Mouse (Mus musculus) liver, adult 2 months (tissue): Measurements from ENCODE around the gene Mtmr1. TPM values are rescaled to one million over a fixed set of nuclear protein-coding genes. Genes with fewer than 3 reads are reported as not detected.

Source experiments
- DNase-seq: peaks from one replicate; pipeline ENCODE4 v3.0.0-alpha.2; 2011; ENCODE audit warnings: low read depth, low spot score; ENCODE audit errors: extremely low read depth
- H3K27ac ChIP-seq: fragments of 200-500 bp; replicated peaks from 2 replicates; pipeline ENCODE4 v1.5.1; 2012; ENCODE audit warnings: low read depth, mild to moderate bottlenecking, control low read depth, inconsistent platforms, low read length; ENCODE audit not compliant: insufficient read depth
- H3K27me3 ChIP-seq: fragments of 200-500 bp; 2 replicates; pipeline ENCODE4 v1.6.1; 2012; ENCODE audit warnings: mild to moderate bottlenecking, moderate library complexity, low read length, inconsistent platforms; ENCODE audit not compliant: control insufficient read depth, insufficient read depth
- H3K36me3 ChIP-seq: fragments of 200-500 bp; 2 replicates; pipeline ENCODE4 v1.6.1; 2012; ENCODE audit warnings: low read length, inconsistent platforms; ENCODE audit not compliant: control insufficient read depth, insufficient read depth
- H3K4me1 ChIP-seq: fragments of 200-500 bp; 2 replicates; pipeline ENCODE4 v1.6.1; 2011; ENCODE audit warnings: low read length; ENCODE audit not compliant: control insufficient read depth, insufficient read depth
- H3K4me3 ChIP-seq: fragments of 200-500 bp; 2 replicates; pipeline ENCODE4 v1.5.1; 2011; ENCODE audit warnings: low read depth, mild to moderate bottlenecking, control low read depth, low read length, moderate library complexity; ENCODE audit not compliant: insufficient read depth
- H3K79me2 ChIP-seq: fragments of 200-500 bp; 2 replicates; pipeline ENCODE4 v1.6.1; 2012; ENCODE audit warnings: inconsistent platforms, mild to moderate bottlenecking, low read length, moderate library complexity; ENCODE audit not compliant: control insufficient read depth, insufficient read depth
- H3K9ac ChIP-seq: fragments of 200-500 bp; 2 replicates; pipeline ENCODE4 v1.6.1; 2012; ENCODE audit warnings: low read depth, mild to moderate bottlenecking, control low read depth, inconsistent platforms, low read length
- CTCF ChIP-seq: fragments of 200-500 bp; IDR thresholded peaks from 2 replicates; pipeline ENCODE4 v1.5.1; 2011; ENCODE audit warnings: low read depth, low read length, control low read depth
- POLR2A ChIP-seq: fragments of 200-500 bp; IDR thresholded peaks from 2 replicates; pipeline ENCODE4 v1.6.1; 2011; ENCODE audit warnings: low read length, control low read depth; ENCODE audit not compliant: insufficient read depth; ENCODE audit errors: extremely low read depth
- WGBS: fragments of 180-500 bp; shearing (Covaris S2); methylation state at CpG from one replicate; pipeline ENCODE4 v1.1.7; 2018; 5-methylcytosine and 5-hydroxymethylcytosine counted together
- polyA plus RNA-seq: library from polyadenylated mRNA; depleted of rRNA; stranded (reverse); fragments of >200 nt; gene quantifications from 2 replicates; pipeline ENCODE4 v1.2.3, GENCODE M21; 2012
- total RNA-seq: library from RNA; depleted of rRNA; stranded (reverse); fragments of >200 nt; gene quantifications from 2 replicates; pipeline ENCODE4 v1.2.3, GENCODE M21; 2014

Mtmr1 gene
- total and polyA plus RNA-seq, 2 experiments = 6.4 to 28.1 TPM

- no peak for TF ChIP-seq POLR2A
- no peak for TF ChIP-seq CTCF
- Histone ChIP-seq H3K9ac (no peak overlapping the region), H3K27ac (no peak overlapping the region), H3K79me2 (no peaks in the 10 kb centered on the region), H3K27me3 (no peaks in the 10 kb centered on the region), H3K36me3 (peaks cover 10% of the 10 kb centered on the region), H3K4me1 (no peaks in the 10 kb centered on the region), H3K4me3 (no peak overlapping the region)
- DNase-seq = no peak
Measured at GRCm38 (mm10) chrX:71406290-71406689, 41.7 kb downstream of the Mtmr1 start.

DNA sequence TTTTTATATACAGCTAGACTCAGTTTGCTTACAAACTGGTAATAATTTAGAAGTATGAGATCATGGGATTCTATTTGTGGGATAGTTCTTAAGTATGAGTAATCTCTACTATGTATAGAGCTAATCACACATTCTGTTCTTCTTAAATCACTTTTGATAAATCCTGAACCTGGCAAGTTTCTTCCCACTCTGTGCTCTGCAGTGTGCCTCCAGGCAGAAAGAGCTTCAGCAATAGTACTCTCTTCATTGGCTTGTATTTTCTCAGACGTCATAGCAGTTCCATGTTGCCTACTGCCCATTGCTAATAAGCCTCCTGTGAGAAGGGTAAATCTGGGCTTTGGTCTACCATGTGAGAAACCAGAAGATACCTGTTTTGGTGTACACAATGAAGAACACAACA is 43.8 kb downstream of the Mtmr1 start:
- WGBS = 100% methylated on average over 1 of the region's 1 CpGs
- Histone ChIP-seq H3K36me3 (peaks cover 6% of the 10 kb centered on the region; the same call in 1 of the 2 replicates), H3K27me3 (no peaks in the 10 kb centered on the region), H3K9ac (no peak overlapping the region), H3K27ac (no peak overlapping the region), H3K79me2 (no peaks in the 10 kb centered on the region), H3K4me3 (no peak overlapping the region), H3K4me1 (no peaks in the 10 kb centered on the region)
- no peak for DNase-seq
- TF ChIP-seq CTCF (no peak), POLR2A (no peak)

DNA sequence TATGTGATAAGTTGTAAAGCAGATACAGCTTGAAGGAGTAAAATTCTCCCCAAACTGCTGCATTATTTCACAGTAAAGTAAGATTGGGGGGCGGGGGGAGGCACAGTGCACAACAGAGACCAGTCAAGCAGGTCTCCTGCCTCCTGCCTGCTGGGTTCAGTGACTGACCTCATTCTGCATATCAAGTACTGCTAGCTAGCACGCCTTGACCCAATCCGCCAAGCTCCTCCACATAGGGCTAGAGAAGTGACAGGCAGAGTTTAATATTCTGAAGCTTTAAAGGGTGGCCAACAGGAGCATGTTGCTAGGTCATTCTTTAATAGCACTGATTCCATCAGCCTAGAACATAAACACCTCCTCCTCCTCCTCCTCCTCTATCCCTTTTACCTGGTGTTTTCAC is 48.2 kb downstream of the Mtmr1 start:
- Histone ChIP-seq H3K4me1 (no peaks in the 10 kb centered on the region), H3K4me3 (no peak overlapping the region), H3K27me3 (no peaks in the 10 kb centered on the region), H3K36me3 (peaks cover 11% of the 10 kb centered on the region; the same call in 1 of the 2 replicates), H3K27ac (no peak overlapping the region), H3K9ac (no peak overlapping the region), H3K79me2 (no peaks in the 10 kb centered on the region)
- no peak for DNase-seq
- no peak for TF ChIP-seq CTCF
- no peak for TF ChIP-seq POLR2A
- 91% methylated on average over 3 of the region's 3 CpGs for WGBS

- Histone ChIP-seq H3K4me1 (no peaks in the 10 kb centered on the region), H3K27ac (no peak overlapping the region), H3K79me2 (no peaks in the 10 kb centered on the region), H3K9ac (no peak overlapping the region), H3K27me3 (no peaks in the 10 kb centered on the region), H3K36me3 (peaks cover 11% of the 10 kb centered on the region; the same call in 1 of the 2 replicates), H3K4me3 (no peak overlapping the region)
- DNase-seq = no peak
- WGBS = 97% methylated on average over 4 of the region's 4 CpGs
- no peak for TF ChIP-seq POLR2A
- TF ChIP-seq CTCF = no peak
Measured at GRCm38 (mm10) chrX:71413616-71414015, 49.1 kb downstream of the Mtmr1 start.

- WGBS = 86% methylated on average over 1 of the region's 1 CpGs
- peaks cover 2% of the 10 kb centered on the region for H3K36me3 ChIP-seq
Measured at GRCm38 (mm10) chrX:71424852-71425251, 60.3 kb downstream of the Mtmr1 start.

DNA sequence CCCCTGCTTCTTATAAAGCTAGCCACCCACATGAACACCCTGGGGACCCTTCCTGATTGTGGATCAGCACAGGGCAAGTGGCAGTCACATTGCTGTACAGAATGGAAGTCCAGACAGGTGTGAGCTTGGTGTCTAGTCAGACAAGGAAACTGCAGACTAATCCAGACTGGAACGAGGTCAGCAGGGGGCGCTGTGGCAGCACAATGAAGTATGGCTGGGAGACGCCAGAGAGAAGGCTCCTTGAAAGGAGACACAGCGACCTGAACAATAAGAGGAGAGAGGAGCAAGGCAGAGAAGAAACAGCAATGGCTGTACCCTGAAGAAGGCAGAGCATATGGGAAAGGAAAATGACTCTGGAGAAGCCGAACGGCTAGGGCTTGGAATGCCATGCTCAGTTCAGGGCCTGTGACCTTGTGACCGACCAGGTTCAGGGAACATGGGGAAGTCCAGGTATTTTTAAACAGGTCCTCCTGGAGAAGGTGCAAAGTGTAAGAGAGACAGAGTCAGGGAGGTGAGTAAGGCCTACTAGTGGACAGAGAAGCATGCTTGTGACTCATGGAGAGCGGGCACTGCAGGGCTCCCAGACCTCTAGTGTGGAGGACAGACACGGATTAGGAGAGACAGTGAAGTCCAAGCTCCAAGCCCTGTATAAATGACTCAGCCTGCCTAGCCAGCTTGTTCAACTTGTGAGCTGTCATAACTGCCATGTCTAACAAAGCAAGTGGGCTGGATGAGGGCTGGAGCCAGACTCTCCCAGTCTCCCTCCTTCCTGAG is 61.4 kb downstream of the Mtmr1 start:
- WGBS = 31% methylated on average over 9 of the region's 9 CpGs
- H3K4me3 ChIP-seq = no peak overlapping the region

More at GRCm38 (mm10) chrX:71424852-71425251, 60.3 kb downstream of the Mtmr1 start:
- Histone ChIP-seq H3K27me3 (no peaks in the 10 kb centered on the region), H3K4me1 (no peaks in the 10 kb centered on the region), H3K9ac (no peak overlapping the region), H3K79me2 (no peaks in the 10 kb centered on the region), H3K4me3 (no peak overlapping the region), H3K27ac (no peak overlapping the region)
- peak; percentile 25; the same call in 1 of the 2 replicates for TF ChIP-seq CTCF
- TF ChIP-seq POLR2A = no peak
- DNase-seq = no peak

More for the DNA sequence above, 61.4 kb downstream of the Mtmr1 start:
- Histone ChIP-seq H3K27ac (no peak overlapping the region), H3K4me1 (no peaks in the 10 kb centered on the region), H3K36me3 (no peaks in the 10 kb centered on the region; the same call in 1 of the 2 replicates), H3K9ac (no peak overlapping the region), H3K79me2 (no peaks in the 10 kb centered on the region), H3K27me3 (no peaks in the 10 kb centered on the region)
- peak; percentile 39 for DNase-seq
- TF ChIP-seq CTCF (peak; percentile 88), POLR2A (no peak)
